ENCODE assay signal across 8 mouse cellular contexts in the genomic region with DNA sequence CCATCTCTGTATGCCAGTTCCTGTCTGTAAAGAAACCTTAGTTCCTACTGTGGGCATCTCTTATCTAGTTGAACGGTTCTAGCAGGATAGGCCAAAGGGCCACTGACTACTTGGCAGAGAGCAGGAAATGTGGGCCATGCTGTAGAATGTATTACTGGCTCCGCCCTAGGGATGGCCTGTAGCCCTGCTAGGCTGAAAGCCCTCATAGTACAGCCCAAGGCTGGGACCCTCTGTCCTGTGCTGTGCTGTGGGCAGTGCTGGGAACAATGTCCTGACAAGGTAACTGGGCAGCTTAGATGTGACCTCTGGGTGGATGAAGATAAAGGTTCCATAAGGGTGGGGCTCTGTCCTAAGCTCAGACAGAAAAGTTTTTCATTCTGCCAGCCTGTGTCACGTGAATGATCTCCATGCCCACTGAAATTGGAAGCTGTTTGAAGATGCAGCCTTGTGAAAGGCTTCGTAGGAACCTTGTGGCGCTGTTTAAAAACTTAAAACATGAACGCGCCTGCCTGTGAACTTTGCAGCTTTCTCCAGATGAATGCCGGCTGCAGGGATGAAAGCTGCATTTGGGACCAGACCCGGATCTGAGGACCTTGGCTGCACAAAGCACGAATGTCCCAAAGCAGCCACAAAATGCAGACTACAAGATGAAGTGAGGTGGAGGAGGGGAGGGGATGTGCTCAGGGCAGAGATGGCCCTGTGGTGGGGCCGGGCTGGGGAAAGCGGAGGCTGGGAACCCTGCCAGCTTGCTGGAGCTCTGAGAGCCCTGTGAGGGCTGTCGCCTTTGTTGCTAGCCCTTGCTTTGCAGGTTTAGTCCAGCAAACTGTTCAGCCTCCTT.
A peak's percentile ranks its signal among the peaks of the same experiment; 100 is the strongest.
DNase-seq lines count a peak whose midpoint lies in the region; ATAC-seq lines count a peak whose summit lies in the region.

No protein-coding gene starts in this region.

- H3K27ac ChIP-seq in midbrain, embryonic 10.5 days (replicated peaks) = peak overlapping the region; percentile 9; the same call in 1 of the 2 replicates

- H3K27me3 ChIP-seq in midbrain, embryonic 10.5 days (ENCODE audit: low read depth, poor library complexity, severe bottlenecking) = no peaks in the 10 kb centered on the region

- peaks cover 12% of the 10 kb centered on the region for H3K4me1 ChIP-seq in midbrain, embryonic 10.5 days

- ATAC-seq in granulocyte monocyte progenitor cell, adult 5-6 weeks (replicated peaks; ENCODE audit: poor library complexity, severe bottlenecking) = no peak

- DNase-seq in heart, adult 11 months = peak; percentile 90
- DNase-seq in heart, adult 8-10 months (ENCODE audit: low spot score) = no peak
- DNase-seq in urinary bladder, postnatal 4 days (ENCODE audit: low spot score in 2 of 2) = peak; percentile 57 to 83
- DNase-seq in urinary bladder, postnatal 10 days (ENCODE audit: low spot score) = no peak
- peak; percentile 59 to 70 for DNase-seq in heart, postnatal 14 days
- no peak for DNase-seq in midbrain, embryonic 10.5 days (ENCODE audit: low spot score)
- no peak for DNase-seq in embryo, embryonic 9.5 days (ENCODE audit: extremely low spot score)

- peaks cover 17% of the 10 kb centered on the region for H3K36me3 ChIP-seq in midbrain, embryonic 10.5 days

- no peak overlapping the region for H3K4me3 ChIP-seq in midbrain, embryonic 10.5 days

- intact Hi-C loops in heart, postnatal 14 days (cut with DNase I) = no loop called here

- no peaks in the 10 kb centered on the region for H3K9me3 ChIP-seq in midbrain, embryonic 10.5 days (replicated peaks)

- 83% methylated on average over 13 of the region's 13 CpGs for WGBS in midbrain, embryonic 10.5 days

Comparison
In these comparisons a context has a peak if more than half of its experiments do, and no peak if none do; other contexts are left out.
1. DNase-seq: peak in heart, adult 11 months (single experiment), urinary bladder, postnatal 4 days (2 of 2) and heart, postnatal 14 days (2 of 2); none in heart, adult 8-10 months (single experiment), urinary bladder, postnatal 10 days (single experiment), midbrain, embryonic 10.5 days (single experiment) and embryo, embryonic 9.5 days (single experiment).